Mouse (Mus musculus): Measurements from ENCODE around the gene Svop.
A peak's percentile ranks its signal among the peaks of the same experiment; 100 is the strongest.

The Svop gene

DNA sequence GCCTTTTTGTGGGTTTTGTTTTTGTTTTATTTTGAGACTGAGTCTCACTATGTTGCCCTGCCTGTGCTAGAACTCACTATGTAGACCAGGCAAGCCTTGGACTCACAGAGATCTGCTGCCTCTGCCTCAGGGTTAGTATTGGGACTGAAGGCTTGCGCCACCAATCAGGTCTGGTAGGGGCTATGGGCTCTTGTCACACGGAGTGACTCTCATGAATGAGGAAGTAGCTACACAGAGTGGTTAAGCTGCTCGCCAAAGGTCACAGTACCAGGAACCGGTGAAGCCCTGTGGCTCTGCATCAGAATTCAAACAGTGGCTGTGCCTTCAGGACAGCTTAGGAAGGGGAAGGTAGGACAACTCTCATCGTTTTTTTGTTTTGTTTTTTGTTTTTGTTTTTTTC lies 92.0 kb downstream of the Svop start:
- DNase-seq (ENCODE audit: low read depth, low spot score), result peak; percentile 44

DNA sequence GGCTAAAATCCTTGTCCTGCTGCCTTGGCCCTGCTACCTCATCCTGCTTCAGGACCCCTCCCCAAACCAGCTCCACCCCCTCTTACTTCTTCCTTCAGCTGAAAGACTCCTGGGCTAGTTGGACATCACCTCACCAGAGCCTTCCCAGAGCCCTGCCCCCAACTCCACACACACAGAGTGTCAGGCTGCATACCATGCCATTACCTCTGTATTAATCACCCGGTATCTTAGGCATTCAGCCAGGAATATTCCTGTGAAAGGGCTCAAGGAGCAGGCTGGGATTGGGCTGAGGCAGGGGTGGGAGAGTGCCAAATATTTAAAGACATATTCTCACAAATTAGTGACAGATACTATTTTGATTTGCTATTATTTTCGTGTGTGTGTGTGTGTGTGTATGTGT lies 94.9 kb downstream of the Svop start:
- DNase-seq (ENCODE audit: low read depth, low spot score), result no peak

DNA sequence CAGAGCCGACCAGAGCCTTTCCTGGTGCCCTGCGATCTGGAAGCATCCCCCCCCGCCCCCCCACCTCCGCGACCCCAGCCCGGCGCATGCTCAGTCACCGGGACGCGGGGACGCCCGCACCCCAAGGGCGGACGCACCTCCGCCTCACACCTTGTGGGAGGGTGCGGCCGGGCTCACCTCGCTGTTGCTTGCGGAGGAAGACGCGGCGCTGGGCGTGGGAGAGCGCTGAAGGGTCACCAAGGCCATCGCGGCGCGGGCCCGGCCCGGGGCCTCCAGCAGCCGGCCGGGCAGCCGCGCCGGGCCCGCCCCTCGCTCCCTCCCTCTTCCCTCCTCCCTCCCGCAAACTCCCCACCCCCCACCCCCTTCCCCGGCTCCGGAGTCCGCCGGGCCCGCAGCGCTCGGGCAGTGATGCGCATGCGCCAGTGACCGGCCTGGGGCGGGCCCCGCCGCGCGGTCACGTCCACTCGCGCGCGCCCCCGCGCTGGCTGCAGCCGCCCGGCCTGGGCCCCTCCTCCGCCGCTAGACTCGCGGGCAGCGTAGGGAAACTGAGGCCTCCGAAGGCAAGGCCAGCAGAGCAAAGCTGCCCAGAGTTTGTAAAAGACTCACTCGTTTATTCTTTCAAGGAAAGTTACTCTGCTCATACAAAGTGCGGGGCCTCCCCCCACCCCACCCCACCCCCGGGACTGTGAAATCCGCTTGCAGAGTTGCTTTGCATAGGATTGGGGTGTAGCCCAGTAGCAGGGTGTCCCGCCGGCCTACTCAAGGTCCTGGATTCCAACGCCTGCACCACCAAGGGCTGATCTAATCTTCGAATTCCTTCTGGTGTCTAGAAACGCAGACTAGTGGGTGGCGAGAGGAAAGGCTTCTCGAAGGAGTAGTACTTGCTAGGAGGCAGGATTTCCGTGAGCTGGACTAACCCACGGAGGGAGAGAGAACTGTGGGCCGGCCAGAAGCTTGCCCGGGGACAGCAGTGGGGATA lies 97.6 kb downstream of the Svop start, which contains the start of gene Ssh1:
Gene Ssh1, minus strand, starts transcription at position 408 of the 979 bp plus-strand sequence.
- DNase-seq (ENCODE audit: low read depth, low spot score), result peak; percentile 83

DNA sequence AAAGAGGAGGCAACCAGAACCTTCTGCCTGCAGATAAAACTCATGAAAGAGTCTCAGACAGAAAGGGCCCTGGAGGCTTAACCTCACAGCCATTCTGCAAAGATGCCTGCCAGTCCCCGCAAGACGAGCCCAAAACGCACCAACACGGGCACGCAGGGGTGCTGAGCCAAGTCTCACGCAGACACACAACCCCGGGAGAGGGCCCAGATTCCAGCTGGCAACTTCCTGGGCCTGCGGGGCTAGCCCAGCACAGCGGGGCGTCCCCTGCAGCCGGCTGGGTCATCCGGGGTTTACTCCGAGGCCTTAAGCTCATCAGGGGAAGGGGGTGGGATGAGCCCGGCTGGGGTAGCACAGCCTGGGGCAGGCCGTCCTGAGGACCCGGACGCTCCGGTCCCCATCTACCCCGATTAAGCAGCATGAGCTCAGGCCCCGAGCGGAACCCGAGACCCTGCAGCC lies 98.3 kb downstream of the Svop start:
- peak; percentile 57 for DNase-seq (ENCODE audit: low read depth, low spot score)

DNA sequence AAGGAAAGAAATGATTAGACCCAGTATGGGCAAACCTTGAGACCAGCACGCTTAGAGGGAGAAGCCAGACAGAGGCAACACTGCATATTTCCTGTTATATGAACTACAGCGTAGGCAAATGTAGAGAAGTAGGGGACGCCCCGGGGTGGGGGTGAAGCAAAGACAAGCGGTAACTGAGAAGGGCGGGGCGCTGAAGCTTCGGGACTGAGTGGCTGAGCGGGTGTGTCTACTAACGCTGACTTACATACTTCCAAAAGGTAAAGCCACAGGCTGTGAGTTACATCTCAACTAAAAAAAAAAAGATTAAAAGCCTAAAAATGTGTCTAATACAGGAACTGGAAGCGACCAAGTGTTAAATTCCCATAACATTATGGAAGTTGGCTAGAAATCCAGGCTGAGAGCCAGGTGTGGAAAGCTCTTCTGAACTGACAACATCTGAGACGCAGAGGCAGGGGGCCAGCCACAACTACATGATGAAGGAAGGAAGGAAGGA lies 99.0 kb downstream of the Svop start:
- DNase-seq (ENCODE audit: low read depth, low spot score), result peak; percentile 92

DNA sequence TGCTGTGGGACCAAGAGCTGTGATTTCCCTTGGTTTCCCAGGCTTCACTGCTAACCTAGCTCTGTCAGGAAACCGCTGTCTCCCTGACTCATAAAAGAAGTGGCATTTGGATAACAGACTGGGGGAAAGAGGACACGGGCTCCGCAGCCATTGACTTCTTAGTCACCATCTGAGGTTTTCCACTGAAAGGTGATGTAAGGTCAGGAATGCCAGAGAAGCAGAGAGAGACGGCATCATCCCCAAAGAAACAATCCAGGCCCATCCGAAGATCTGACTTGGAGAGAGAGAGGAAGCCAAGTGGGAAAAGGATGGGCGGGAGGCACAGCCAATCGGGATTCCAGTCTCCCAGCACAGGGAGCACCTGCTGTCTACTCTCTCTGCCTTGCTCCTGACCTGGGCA lies 100.2 kb downstream of the Svop start:
- no peak for DNase-seq (ENCODE audit: low read depth, low spot score)

DNA sequence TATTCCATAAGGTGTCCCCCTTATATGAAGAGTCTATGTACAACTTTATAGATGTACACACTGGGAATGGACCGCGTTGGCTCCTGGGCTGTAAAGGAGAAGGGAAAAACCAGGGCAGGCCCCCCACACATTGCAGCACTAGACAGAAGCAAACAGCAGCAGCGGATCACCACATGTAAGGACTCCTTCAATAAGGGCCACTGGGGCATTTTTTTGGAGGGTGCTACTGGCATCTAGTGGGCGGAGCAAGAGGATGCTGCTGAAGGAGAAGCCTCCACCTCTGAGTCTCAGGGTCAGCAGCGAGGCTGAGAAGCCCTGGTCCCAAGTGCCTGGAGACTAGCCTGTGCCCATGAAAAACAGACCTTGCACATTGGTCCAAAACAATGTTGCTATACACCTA lies 100.8 kb downstream of the Svop start:
- peak; percentile 22 for DNase-seq (ENCODE audit: low read depth, low spot score)

DNA sequence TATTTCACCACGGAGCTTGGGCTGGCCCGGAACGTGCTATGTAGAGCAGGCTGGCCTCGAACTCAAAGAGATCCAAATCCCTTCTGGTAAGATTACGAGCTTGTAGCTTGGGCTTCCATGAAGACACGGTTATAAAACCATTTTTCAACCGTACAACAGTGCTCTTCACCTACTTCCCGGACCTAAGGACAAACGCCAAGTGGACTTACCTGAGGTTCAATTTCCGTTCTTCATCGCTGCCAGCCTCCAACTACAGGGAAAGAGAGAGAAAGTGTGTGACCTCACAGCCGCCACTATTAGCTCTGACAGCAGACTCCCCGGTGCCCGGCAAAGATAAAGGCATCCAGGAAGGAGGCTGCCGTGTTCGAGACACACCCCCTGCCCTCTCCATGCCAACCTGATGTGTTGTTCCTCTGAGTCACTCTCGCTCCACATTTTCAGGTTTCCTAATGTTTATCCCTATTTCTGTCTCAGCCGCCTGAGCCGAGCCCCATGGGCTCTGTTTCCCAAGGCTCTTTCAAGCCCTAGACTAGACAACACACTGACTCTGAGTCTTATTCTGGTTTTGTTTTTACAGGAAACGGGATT lies 101.8 kb downstream of the Svop start:
- no peak for DNase-seq (ENCODE audit: low read depth, low spot score)

DNA sequence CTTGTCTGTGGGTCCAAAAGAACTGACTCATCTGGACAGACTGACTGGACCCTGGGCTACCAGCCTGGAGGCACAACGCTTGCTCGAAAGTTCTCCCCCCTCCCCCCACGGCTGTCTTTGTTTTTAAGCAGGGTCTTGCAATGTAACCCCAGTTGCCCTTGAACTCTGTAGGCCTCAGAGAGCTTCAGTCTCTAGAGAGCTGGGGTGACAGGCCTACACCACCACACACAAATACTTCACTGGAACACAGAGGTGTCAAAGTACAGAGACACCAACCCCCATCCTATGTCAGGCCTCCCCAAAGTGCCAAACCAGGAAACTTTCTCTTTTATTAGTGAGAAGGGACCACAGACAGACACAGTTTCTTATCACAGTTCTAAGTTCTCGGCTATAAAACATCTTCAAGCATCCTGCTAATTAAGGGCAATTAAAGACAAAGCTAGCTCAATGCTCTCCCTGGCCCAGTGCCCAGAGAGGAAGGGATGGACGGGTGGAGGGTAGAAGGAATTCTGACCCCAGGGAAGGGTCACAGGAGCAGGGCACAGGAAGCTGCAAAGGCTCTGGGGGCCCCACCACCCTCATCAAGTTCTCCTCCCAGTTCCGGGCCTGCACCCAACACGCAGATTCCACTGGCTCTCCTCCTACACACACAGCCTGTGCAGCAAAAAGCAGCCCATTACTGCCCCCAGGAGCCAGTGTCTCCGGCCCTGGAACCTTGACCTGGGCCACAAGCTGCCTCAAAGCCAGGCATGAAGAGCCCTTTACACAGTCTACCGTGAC lies 105.0 kb downstream of the Svop start:
- peak; percentile 18 for DNase-seq (ENCODE audit: low read depth, low spot score)

DNA sequence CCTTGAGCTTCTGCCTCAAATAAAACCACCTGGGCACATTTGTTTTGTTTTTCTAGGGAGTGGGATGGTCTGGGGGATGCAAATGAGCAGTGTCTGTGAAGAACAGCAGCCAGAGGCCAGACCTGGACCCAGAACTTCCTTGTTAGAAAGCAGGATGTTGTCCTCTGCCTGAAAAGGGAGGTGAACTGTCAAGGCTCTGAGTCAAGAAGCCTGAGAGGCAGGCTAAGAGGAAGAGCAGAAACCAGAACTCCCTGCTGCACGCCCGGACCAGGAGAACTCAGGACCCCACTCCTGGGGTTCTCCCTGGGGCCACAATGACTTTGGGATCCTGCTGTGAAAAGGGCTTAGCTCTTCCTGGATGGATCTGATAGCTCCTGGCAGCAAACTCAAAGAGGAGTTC lies 105.6 kb downstream of the Svop start:
- peak; percentile 26 for DNase-seq (ENCODE audit: low read depth, low spot score)

DNA sequence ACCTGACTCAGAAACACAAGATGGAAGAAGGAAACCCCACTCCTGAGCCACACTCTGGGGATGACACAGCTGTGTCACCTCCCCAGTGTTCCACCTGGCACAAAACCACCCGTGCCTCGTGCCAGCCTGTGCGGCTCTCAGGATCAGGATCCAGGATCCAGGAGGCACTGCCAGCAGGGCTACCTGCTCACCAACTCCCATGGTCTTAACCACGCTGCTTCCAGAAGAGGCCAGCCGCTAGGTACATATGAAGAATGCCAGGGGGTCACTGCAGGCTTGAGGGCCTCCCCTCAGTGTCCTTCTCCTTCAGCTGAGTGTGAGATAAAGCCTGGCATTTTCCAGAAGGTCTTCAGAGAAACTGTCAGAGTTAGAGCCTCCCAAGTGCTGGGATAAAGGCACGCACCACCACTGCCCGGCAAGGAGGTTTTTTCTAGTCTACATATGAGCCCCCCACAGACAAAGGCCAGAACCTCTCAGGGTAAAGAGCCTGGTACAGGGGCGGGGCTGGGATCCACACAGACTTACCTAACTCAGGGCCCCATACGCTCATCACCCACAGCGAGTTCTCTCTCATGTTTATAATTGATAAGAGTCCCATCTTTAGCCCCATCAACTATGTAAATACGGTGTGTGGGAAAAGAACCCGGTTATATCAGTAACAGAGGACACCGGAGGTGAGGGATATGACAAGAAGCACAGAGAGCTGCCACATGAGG lies 107.2 kb downstream of the Svop start:
- no peak for DNase-seq (ENCODE audit: low read depth, low spot score)

DNA sequence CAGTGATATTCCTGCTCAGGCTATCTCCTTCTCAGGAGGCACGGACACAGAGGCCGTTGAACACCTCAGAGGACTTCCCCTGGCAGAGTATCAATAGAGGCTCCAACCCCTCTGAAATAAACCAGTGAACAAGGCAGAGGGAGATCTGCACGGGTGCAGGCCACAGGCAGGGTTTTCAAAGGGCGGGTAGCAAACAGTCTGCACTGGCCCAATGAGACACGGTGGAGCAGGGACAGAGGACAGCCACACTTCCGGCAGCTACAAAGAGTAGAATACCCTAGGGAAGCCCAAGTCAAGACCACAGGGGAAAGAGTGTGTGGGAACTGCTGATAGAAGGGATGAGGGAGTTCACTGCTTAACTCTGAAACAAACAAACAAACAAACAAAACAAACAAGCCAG lies 107.8 kb downstream of the Svop start:
- DNase-seq (ENCODE audit: low read depth, low spot score), result no peak

DNA sequence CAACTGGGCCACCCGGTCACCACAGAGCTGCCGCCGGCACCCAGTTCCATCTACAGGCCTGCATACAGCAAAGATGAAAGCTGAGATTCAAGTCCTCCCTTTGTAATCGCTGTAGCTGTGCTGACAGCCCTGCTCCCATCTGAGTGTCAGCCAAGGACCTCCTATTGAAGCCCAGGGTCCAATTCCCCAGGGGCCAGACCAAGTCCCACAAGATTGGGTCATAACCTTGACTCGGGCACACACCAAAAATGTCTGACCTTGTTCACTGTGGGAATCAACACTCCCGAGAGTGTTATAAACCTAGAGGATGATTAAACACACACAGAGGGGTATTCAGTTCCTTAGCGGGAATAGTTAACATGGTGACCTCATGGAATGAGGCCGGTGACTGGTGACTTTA lies 109.5 kb downstream of the Svop start:
- no peak for DNase-seq (ENCODE audit: low read depth, low spot score)

DNA sequence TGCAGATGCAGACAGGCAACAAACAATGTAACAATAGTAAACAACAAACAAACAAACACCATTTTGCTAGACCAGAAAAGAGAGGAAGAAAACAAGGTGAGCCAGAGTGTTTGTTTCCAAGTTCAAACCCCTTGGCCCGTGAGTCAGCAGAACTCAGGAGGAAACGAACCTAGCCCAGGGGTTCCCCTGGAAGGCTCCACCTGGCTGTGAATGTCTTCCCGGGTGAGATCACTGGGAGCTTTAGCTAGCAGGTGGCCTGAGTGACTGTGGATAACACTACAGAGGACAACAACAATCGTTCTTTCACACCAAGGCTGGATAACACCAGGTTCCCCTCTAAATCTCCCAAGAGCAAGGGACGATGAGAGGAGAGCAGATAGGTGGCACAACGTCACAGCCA lies 110.2 kb downstream of the Svop start:
- no peak for DNase-seq (ENCODE audit: low read depth, low spot score)

DNA sequence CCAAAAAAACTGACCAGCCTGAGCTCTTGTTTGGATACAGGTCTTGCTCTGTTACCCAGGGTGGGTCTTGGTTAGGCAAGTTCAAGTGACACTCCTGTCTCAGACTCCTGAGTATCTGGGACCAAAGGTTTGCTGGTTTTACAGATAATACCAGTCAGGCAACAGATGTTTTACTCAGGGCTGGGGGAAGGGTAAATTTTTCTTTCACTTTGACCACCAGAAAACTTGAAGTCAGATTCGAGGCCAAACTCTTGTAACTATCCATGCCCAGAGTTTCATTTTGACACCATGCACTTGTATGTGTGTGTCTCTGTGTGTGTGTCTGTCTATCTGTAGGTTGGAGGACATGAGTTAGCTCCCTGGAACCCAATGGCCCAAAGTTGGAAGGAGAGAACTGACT lies 110.9 kb downstream of the Svop start:
- no peak for DNase-seq (ENCODE audit: low read depth, low spot score)

DNA sequence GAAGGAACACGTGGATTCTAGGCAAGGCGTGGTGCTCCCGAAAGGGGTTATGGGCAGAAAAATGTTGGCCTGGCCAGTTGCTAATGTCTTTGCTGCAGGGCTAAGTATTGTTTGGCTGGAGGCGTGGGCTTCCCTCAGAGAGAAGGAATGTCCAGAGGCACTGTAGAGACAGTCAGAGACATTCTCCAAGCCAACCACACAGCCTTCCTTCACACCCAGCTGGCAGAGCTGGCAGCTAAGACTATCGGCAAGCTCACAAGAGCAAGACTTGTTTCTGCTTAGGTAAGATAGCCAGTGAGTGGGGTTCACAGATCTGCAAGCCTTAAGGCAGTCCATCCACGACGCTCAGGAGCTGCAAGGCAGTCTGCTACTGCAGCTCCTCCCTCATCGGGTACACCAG lies 114.1 kb downstream of the Svop start:
- DNase-seq (ENCODE audit: low read depth, low spot score), result no peak

Measured in CD4-positive, CD25-positive, alpha-beta regulatory T cell, adult 2 months (primary cell).